Mouse (Mus musculus): ENCODE data around the gene Sec11a.

The Sec11a gene

GRCm38 (mm10) chr7:80894815-80895519, 52.6 kb downstream of the Sec11a start:
- DNase-seq = no peak

- DNase-seq = no peak
Measured at GRCm38 (mm10) chr7:80894196-80894595, 53.4 kb downstream of the Sec11a start.

GRCm38 (mm10) chr7:80893753-80894129, 53.8 kb downstream of the Sec11a start:
- DNase-seq = no peak

GRCm38 (mm10) chr7:80893086-80893752, 54.4 kb downstream of the Sec11a start:
- DNase-seq = no peak

GRCm38 (mm10) chr7:80889841-80890241, 57.7 kb downstream of the Sec11a start:
- DNase-seq = no peak

GRCm38 (mm10) chr7:80889021-80889511, 58.5 kb downstream of the Sec11a start:
- peak; percentile 43 for DNase-seq

- no peak for DNase-seq
Measured at GRCm38 (mm10) chr7:80888595-80888994, 59.0 kb downstream of the Sec11a start.

- DNase-seq = peak; percentile 28
Measured at GRCm38 (mm10) chr7:80885666-80886065, 61.9 kb downstream of the Sec11a start.

GRCm38 (mm10) chr7:80882830-80883505, 64.6 kb downstream of the Sec11a start:
- DNase-seq = peak; percentile 61

GRCm38 (mm10) chr7:80875727-80876126, 71.9 kb downstream of the Sec11a start:
- no peak for DNase-seq

- DNase-seq = no peak
Measured at GRCm38 (mm10) chr7:80873631-80874030, 73.9 kb downstream of the Sec11a start.

- DNase-seq = no peak
Measured at GRCm38 (mm10) chr7:80873038-80873437, 74.5 kb downstream of the Sec11a start.

- no peak for DNase-seq
Measured at GRCm38 (mm10) chr7:80868686-80869085, 78.9 kb downstream of the Sec11a start.

GRCm38 (mm10) chr7:80866514-80867147, 80.9 kb downstream of the Sec11a start:
- DNase-seq = no peak

- DNase-seq = no peak
Measured at GRCm38 (mm10) chr7:80865521-80865920, 82.1 kb downstream of the Sec11a start.

- DNase-seq = peak; percentile 13
Measured at GRCm38 (mm10) chr7:80864831-80865230, 82.7 kb downstream of the Sec11a start.

GRCm38 (mm10) chr7:80864151-80864550, 83.4 kb downstream of the Sec11a start:
- DNase-seq = no peak

GRCm38 (mm10) chr7:80863520-80863919, 84.1 kb downstream of the Sec11a start:
- no peak for DNase-seq

- DNase-seq = no peak
Measured at GRCm38 (mm10) chr7:80862475-80862874, 85.1 kb downstream of the Sec11a start.

GRCm38 (mm10) chr7:80860729-80861274, 86.8 kb downstream of the Sec11a start, which contains the start of gene Zscan2:
Gene Zscan2, plus strand, starts transcription at chr7:80860920.
- peak; percentile 86 for DNase-seq

GRCm38 (mm10) chr7:80860227-80860626, 87.4 kb downstream of the Sec11a start:
- DNase-seq = peak; percentile 71

GRCm38 (mm10) chr7:80857181-80857580, 90.4 kb downstream of the Sec11a start:
- peak; percentile 85 for DNase-seq

- no peak for DNase-seq
Measured at GRCm38 (mm10) chr7:80855316-80855715, 92.3 kb downstream of the Sec11a start.

All from lung, postnatal 14 days (tissue).